Mouse (Mus musculus) kidney, adult 2 months (tissue): ENCODE measurements around the gene Ikzf1.

Source experiments
- CTCF ChIP-seq: fragments of 200-500 bp; conservative IDR thresholded peaks from 2 replicates; pipeline ENCODE4 v1.5.1; 2011; ENCODE audit warnings: low read depth, mild to moderate bottlenecking, control low read depth, low read length, moderate library complexity, mixed read lengths; ENCODE audit not compliant: insufficient read depth, insufficient read length
- POLR2A ChIP-seq: fragments of 200-500 bp; IDR thresholded peaks from one replicate; pipeline ENCODE4 v1.6.1; 2011; ENCODE audit warnings: low read depth, low read length, control low read depth

DNA sequence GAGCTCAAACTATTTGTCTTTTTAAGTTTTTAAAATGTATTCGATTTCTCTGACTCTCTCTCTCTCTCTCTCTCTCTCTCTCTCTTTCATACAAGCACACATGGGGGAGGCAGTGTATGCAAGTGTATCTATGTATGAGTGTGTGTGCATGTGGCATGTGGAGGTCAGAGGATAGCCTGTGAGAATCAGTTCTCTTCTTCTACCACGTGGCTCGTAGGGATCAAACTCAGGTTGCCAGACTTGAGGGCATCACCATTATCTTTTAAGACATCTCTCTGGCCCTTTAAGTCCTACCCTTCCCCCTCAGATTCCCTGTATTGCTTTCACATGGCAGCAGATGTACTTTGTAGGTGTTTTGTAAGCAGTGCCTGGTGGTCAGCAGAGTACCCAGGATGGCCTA, 12.0 kb downstream of the Ikzf1 start:
- TF ChIP-seq CTCF, result no peak
- no peak for TF ChIP-seq POLR2A
